Mouse (Mus musculus) T-helper 2 cell (primary cell): Measurements from ENCODE around the gene Smg6.

ENCODE experiments used
- in situ Hi-C: fragments of 300-600 bp; cut with MboI, MseI; formaldehyde crosslinking; loops from one replicate; pipeline ENCODE4 v1.15.1; 2025; ENCODE audit warnings: high pct_unique_total_duplicates

Gene Smg6

DNA sequence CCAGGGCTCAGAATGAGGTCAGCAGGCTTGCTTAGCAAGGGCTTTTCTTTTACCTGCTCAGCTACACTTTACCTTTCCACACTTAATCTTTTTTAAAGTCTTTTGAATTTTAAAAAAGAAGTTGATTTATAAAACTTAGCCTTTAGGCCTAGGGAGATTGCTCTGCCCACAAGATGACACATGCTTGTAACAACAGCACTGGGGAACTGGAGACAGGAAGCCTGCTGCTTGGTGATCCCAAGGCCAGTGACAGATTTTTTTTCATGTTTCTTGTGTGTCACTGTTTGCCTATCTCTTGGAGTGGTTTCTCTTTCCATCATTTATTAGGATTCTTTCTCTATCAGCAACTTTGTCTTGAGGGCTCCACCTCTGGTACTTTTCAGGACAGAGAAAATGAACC is 183.3 kb downstream of the Smg6 start:
- in situ Hi-C loops: no loop called here

DNA sequence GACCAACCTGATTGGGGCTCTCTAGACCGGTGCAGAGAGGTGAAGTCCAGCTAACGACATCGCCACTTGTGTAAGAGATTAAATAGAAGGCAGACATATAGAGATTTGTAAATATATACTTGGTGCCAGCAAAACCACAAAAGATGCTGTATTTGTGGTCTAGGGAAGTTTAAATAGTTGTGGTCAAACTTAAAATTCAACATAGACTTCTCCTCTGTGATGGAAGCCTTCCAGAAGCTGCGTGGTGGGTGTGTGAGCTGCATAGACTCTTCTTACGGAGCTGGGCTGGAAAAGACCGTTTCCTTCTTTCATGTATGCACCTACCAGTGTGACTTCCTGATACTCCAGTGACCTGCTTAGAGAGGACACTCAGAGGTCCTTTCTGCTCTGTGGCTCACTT is 190.8 kb downstream of the Smg6 start:
- in situ Hi-C loops: no loop called here

GRCm38 (mm10) chr11:75118141-75118540 is 192.5 kb downstream of the Smg6 start:
- in situ Hi-C loops: no loop called here

DNA sequence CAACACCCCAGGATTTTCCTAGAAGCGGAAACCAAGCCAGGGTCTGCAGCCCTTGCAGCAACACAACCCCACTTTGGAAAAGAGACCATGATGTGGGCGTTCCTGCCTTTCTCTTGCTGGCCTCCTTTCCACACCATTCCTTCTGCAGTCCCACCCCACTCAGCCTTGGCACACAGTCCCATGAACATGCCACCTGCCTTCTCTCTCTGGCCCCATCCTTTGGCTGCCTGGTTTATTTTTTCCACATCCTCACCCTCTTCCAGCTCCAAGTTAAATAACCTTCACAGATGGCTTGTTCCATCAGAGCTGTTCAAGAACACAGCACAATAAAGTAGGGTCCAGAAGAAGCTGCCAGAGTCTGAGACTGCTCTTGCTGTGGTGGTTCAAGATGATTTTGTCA is 193.7 kb downstream of the Smg6 start:
- in situ Hi-C loops: no loop called here

DNA sequence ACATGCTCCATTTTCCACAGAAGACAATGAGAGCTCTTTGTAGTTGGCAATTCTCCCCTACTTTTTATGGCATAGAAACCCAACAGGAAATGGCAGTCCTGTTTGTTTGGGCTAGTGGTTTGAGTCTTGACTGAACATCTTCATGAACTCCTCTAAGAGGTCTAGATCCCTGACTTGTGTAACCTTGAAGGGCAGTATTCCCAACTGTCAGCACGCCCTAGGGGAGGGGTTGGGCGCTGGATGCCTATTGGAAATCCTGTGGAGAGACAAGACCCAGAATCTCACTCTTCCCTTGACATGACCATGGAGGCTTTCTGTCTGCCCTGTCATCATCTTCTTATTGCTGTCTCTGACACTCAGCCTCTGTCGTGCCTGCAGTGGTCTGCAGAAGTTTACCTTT is 194.2 kb downstream of the Smg6 start:
- in situ Hi-C loops: no loop called here

DNA sequence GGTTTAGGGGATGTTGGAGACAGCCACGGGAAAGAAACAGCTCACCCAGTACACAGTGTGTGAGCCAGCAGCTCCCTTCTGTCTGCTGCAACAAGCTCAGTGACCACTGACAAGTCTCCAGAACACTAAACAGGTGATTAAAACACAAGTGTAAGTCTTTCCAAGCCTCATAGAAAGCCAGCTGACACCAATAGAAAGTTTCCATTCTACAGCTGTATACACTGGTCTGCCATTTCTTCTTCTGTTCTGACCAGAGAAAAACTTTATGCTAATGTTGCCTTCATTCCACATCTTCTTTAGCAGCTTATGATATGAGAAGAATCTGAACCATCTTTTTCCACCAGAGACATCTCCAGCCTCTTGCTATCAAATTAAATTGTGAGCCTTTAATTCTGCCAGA is 195.7 kb downstream of the Smg6 start:
- in situ Hi-C loops: no loop called here

DNA sequence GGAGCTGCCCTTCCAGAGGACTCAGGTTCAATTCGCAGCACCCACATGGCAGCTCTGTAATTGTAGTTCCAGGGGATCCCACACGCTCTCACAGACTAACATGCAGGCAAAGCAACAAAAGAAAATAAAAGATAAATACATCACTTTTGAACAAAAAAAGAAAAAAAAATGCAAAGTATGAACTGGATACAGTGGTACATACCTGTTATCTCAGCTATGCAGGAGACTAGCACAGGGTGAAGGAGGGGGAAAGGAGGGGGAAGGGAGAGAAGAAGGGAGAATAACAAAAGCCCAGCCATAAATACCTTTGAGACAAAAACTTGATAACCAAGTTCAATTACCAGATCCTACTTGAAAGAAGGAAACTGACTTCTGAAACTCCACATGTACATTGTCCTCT is 198.8 kb downstream of the Smg6 start:
- in situ Hi-C loops: no loop called here

DNA sequence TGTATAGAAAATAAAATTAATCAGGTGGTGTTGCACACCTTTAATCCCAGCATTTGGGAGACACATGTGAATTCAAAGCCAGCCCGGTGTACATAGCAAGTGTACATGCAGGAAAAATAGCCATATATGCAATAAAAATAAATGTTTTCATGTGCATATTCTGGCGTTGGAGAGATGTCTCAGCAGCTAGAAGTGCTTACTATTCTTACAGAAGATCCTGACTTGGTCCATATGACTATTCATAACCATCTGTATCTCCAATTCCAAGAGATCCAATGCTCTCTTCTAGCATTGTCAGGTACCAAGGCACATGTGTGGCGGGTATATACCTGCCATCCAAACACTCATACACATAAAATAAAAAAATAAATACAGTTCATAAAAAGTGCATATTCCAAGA is 200.8 kb downstream of the Smg6 start:
- in situ Hi-C loops: no loop called here

DNA sequence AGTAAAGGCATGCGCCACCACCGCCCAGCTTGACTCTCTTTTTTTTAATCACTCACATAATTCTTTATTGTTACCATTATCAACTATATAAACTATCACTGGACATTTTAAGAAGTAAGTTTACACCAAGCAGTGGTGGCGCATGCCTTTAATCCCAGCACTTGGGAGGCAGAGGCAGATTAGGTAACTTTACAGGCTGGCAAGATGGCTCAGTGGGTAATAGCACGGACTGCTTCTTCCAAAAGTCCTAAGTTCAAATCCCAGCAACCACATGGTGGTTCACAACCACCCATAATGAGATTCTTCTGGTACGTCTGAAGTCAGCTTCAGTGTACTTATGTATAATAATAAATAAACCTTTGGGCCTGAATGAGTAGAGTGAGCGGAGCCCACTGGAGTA is 203.9 kb downstream of the Smg6 start:
- in situ Hi-C loops: no loop called here

- in situ Hi-C loops: no loop called here
These were observed 205.7 kb downstream of the Smg6 start for GRCm38 (mm10) chr11:75131300-75131699.

DNA sequence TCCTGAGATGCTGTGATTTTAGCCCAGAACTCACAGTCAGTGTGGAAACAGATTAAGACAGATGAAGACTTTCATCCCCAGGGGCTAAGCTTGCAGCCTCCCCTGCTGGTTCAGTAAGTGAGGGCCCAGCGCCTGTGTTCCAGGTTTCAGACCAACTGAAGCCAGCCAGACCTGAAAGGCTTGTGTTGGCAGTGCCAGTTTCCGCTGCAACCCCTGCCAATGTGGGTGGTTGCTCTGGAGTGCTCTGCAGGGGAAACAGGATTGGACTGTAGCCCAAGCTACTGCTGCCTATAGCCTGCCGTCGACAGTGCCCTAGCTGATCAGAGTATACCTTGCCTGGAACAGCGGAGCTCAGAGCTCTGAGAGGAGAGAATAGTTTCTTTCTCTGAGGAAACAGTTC is 206.7 kb downstream of the Smg6 start:
- in situ Hi-C loops: no loop called here

DNA sequence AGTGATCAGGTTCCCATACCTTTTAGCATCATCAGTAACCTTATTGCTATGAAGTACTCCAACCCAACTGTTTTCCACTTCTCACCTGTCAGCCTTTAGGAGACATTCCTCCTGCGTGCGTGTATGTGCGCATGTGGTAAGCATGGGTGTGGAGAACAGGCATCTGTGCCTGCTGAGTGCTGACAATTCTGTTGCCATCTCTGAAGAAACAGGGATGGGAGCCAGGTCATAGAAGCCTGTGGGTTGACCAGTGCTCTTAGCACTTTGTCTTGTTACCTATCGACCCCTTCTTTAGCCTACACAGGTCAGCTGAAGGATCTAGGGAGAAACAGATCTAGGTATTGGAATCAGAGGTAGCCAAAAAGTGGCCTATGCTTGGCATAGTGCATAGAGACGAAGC is 207.8 kb downstream of the Smg6 start:
- in situ Hi-C loops: no loop called here

DNA sequence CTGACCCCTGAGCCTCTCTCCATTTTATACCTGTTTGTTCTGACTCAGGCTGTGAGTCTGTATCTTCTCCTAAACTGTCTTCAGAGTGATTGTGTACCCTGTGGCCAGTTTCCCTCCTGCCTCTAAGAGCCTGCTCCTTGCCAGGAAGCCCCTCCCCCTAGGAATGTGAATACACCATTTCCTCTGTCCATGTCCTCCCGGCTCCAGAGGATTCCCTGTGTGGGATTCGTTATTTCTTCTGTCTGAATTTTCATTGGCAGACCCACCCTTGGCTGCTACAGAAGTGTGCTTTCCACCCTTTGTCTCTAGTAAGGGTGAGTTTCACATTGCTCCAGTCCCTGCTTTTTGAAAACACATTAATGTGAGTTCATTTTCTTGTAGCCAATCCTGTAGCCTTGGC is 208.3 kb downstream of the Smg6 start:
- in situ Hi-C loops: no loop called here

DNA sequence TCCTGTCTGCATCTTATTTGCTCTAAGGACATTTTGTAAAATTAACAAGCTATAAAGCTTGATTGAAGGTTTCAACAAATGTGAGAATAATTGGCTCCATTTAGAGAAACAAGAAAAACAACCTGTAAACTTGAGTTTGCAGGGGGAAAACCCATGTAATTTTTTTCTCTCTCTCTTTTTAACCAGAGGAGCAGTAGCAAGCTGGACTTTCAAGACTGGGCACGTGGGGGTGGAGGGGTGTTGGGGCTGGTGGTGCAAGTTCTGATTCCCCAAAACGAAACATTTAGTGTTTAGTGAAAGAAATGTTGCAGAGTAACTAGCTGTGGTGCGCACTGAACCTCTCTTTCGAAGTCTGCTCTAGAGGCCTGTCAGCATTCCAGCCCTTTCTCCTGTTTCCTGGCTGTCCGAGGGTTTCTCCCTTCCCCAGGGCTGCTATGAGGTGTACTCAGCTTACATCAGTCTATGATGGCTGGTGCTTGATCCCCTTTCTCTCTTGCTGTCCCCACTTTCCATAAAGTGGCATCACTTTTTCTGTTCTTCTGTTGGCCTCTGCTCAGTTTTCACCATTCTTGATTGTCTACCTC is 209.0 kb downstream of the Smg6 start:
- in situ Hi-C loops: no loop called here

DNA sequence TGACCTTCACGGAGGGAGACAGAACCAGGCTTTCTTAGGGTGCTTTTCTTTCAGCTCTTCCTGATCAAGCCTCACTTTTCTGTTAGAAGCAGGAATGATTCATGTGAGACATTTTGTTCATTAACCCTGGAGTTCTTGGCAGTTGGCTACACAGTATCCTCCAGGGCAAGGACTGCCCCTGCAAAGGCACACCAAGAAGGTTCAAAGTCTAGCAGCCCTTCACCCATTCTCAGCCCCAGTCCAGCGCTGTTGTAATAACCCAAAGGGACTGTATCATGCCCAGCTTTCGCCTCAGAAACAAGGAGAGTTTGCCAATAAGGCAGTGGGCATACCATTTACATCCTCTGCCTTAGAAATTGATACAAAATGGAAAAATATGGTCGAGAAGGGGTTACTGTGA is 209.7 kb downstream of the Smg6 start:
- in situ Hi-C loops: no loop called here

- in situ Hi-C loops: no loop called here
These were observed 211.2 kb downstream of the Smg6 start for GRCm38 (mm10) chr11:75136666-75137398.

GRCm38 (mm10) chr11:75139122-75139963 is 213.7 kb downstream of the Smg6 start:
- in situ Hi-C loops: no loop called here

- in situ Hi-C loops: no loop called here
These were observed 214.8 kb downstream of the Smg6 start for GRCm38 (mm10) chr11:75140431-75140830.

DNA sequence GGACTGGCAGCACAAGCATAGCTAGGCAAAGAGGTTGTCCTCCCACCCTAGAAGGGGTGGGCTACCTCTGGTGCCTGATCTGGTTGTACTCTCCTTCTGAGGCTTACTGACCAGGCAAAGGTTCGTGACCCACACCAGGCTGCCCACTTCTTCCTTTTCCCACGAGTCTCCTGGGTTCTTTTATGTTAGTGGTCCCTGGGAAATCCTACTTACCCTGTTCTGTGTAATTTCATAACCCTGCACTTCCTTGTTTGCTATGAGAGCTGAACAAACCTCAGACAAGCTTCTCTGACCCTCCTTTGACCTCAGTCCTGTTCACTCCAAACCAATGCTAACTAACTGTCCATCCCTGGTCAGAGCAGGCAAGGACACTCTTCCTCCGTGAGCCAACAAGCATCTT is 215.4 kb downstream of the Smg6 start:
- in situ Hi-C loops: no loop called here

- in situ Hi-C loops: no loop called here
These were observed 216.3 kb downstream of the Smg6 start for GRCm38 (mm10) chr11:75141913-75142312.

GRCm38 (mm10) chr11:75142749-75143148 is 217.1 kb downstream of the Smg6 start:
- in situ Hi-C loops: no loop called here

- in situ Hi-C loops: no loop called here
These were observed 220.2 kb downstream of the Smg6 start for GRCm38 (mm10) chr11:75145841-75146240.
